Mouse (Mus musculus): ENCODE results near the gene Olfr146.

Olfr146 gene

GRCm38 (mm10) chr9:39023277-39023676, at the start of gene Olfr146:
Gene Olfr146 (minus strand): TSS chr9:39023377.
- no peak for DNase-seq

- no peak for DNase-seq
Measured at GRCm38 (mm10) chr9:39064851-39065250, 41.7 kb upstream of the Olfr146 start, which contains the start of gene Olfr937. Gene Olfr937 (minus strand): TSS chr9:39064951.

DNA sequence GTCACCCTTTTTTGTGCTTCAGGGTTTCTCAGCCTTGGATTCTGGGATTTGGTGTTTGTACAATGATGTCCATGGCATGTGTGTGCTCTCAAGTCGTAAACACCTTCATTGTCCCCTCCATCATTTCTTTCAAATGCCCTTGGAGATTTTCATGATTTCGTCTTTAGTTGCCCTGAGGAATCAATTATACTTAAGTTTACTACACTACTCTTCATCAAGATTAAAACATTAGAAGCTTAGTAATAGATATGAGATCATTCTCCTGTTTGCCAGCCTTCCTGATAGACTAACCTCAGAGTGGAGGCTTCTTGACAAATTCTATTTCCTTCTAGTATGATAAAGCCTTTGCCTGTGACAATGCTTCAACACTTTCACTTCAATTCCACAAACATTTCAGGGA, 23.6 kb downstream of the Olfr146 start, which contains the start of gene Olfr935:
Gene Olfr935 (minus strand): TSS at position 101 of the 400 bp plus-strand sequence.
- no peak for DNase-seq

DNA sequence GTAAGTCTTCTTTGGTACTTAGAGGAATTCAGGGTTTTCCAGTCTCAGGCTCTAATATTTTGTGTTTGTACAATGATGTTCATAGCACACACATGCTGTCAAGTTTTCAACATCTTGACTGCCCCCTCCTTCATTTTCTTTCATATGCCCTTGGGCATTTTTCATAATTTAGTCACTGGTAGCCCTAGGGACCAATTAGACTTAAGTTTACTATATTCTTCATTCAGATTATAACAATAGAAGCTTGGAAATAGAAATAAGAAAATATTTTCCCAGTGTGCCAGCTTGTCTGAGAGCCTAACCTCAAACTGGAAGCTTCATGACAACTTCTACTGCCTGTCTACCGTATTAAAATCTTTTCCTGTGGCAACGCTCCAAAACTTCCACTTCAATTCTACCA, 35.0 kb downstream of the Olfr146 start, which contains the start of gene Olfr934:
Gene Olfr934 (minus strand): TSS at position 101 of the 400 bp plus-strand sequence.
- DNase-seq = no peak

- no peak for DNase-seq
Measured at GRCm38 (mm10) chr9:38972013-38972412, 51.2 kb downstream of the Olfr146 start, which contains the start of gene Olfr933. Gene Olfr933 (plus strand): TSS chr9:38972313.
